Mouse (Mus musculus) kidney, adult 2 months (tissue): ENCODE data around the gene Ubxn10. TPM values are rescaled to one million over a fixed set of nuclear protein-coding genes. Genes with fewer than 3 reads are reported as not detected.

Experiments
- DNase-seq: peaks from one replicate; pipeline ENCODE4 v3.0.0; 2021
- H3K27ac ChIP-seq: fragments of 200-500 bp; 2 replicates; pipeline ENCODE4 v1.5.1; 2012; ENCODE audit warnings: low read depth, low read length, control low read depth, inconsistent platforms; ENCODE audit not compliant: insufficient read depth
- H3K27me3 ChIP-seq: fragments of 200-500 bp; replicated peaks from 2 replicates; pipeline ENCODE4 v1.6.1; 2012; ENCODE audit warnings: mild to moderate bottlenecking, moderate library complexity, low read length, inconsistent platforms; ENCODE audit not compliant: control insufficient read depth, insufficient read depth
- H3K36me3 ChIP-seq: fragments of 200-500 bp; 2 replicates; pipeline ENCODE4 v1.6.1; 2012; ENCODE audit warnings: mild to moderate bottlenecking, moderate library complexity, low read length, inconsistent platforms; ENCODE audit not compliant: control insufficient read depth, insufficient read depth
- H3K4me1 ChIP-seq: fragments of 200-500 bp; 2 replicates; pipeline ENCODE4 v1.6.1; 2011; ENCODE audit warnings: low read length; ENCODE audit not compliant: control insufficient read depth, insufficient read depth
- H3K4me3 ChIP-seq: fragments of 200-500 bp; 2 replicates; pipeline ENCODE4 v1.5.1; 2011; ENCODE audit warnings: mild to moderate bottlenecking, low read depth, low read length, control low read depth; ENCODE audit not compliant: insufficient read depth
- CTCF ChIP-seq: fragments of 200-500 bp; conservative IDR thresholded peaks from 2 replicates; pipeline ENCODE4 v1.5.1; 2011; ENCODE audit warnings: low read depth, mild to moderate bottlenecking, control low read depth, low read length, moderate library complexity, mixed read lengths; ENCODE audit not compliant: insufficient read depth, insufficient read length
- POLR2A ChIP-seq: fragments of 200-500 bp; IDR thresholded peaks from one replicate; pipeline ENCODE4 v1.6.1; 2011; ENCODE audit warnings: low read depth, low read length, control low read depth
- WGBS: fragments of 180-500 bp; shearing (Covaris S2); methylation state at CpG from one replicate; pipeline ENCODE4 v1.1.7; 2018; 5-methylcytosine and 5-hydroxymethylcytosine counted together
- polyA plus RNA-seq: library from polyadenylated mRNA; depleted of rRNA; stranded (reverse); fragments of >200 nt; gene quantifications from 2 replicates; pipeline ENCODE4 v1.2.3, GENCODE M21; 2012; rRNA removed

Ubxn10 gene
- polyA plus RNA-seq, 1 experiment: 5.6 TPM

DNA sequence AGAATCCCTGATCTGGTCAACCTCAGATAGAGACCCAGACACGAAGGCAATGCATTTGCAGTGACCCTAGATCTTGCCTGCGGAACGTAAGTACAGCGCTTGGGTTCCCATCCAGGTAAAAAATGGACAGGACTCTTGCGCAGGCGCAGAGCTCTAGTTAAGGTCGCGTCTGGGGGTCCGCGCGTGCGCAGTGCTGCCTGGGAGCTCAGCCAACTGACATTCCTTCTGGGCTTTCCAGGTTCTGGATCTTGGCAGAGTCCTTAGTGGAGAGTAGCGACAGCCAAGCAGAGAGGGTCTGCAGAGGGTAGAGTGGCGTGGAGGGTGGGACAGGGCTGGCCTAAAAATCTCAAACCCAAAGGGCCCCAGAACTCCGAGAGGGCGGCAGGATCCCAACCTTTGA lies 59.4 kb downstream of the Ubxn10 start:
- Histone ChIP-seq H3K27ac (no peak overlapping the region), H3K4me3 (no peak overlapping the region), H3K4me1 (no peaks in the 10 kb centered on the region), H3K27me3 (no peaks in the 10 kb centered on the region), H3K36me3 (no peaks in the 10 kb centered on the region)
- DNase-seq: no peak
- TF ChIP-seq POLR2A: no peak
- TF ChIP-seq CTCF: no peak
- 26% methylated on average over 16 of the region's 16 CpGs for WGBS

DNA sequence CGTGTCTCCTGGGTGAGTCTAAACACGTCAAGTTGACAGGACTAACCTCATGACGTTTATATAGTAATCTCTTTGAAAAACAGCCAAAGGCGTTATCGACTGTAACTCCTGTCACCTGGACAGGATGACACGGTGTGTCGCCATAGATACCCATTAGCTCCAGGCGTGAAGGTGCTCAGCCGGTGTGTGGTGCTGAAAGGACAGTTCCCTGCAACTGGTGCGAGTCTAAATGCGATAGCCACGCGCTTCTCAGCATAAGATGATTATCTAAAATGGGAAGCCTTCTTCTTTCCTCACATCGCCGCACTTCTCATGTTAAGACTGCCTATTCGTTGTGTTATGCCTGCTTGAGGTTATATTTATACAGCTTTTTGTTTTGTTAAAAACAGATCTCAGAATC lies 60.5 kb downstream of the Ubxn10 start:
- peak; percentile 28 for DNase-seq

DNA sequence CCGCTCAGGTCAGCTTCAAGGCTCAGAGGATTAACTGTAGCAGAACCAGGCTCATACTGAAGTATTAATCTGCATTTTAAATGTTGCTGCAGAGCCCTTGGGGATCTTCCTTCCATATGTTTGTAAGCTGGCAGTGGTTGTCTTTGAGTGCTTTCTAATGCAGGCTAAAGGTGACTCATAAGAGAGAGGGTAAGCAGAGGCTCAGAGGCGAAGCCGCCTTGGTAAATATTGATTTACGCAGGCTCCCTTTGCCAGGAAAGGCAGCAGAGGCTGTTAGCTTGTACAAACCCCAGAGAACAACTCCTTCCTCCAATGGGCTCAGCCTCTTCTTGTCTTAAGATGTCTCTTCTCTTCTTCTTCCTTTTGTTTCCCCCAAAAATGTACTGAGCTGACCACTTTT lies 64.8 kb downstream of the Ubxn10 start:
- H3K4me3 ChIP-seq: no peak overlapping the region
- no peaks in the 10 kb centered on the region for H3K27me3 ChIP-seq
- WGBS: 65% methylated on average over 4 of the region's 4 CpGs
- TF ChIP-seq CTCF (no peak), POLR2A (no peak)
- H3K36me3 ChIP-seq: no peaks in the 10 kb centered on the region
- no peak overlapping the region for H3K27ac ChIP-seq
- no peak for DNase-seq
- no peaks in the 10 kb centered on the region for H3K4me1 ChIP-seq

More for the DNA sequence above, 60.5 kb downstream of the Ubxn10 start:
- no peak overlapping the region for H3K27ac ChIP-seq
- H3K4me1 ChIP-seq: no peaks in the 10 kb centered on the region
- H3K36me3 ChIP-seq: no peaks in the 10 kb centered on the region
- no peaks in the 10 kb centered on the region for H3K27me3 ChIP-seq
- H3K4me3 ChIP-seq: no peak overlapping the region
- 13% methylated on average over 16 of the region's 16 CpGs for WGBS
- TF ChIP-seq POLR2A (no peak), CTCF (no peak)

DNA sequence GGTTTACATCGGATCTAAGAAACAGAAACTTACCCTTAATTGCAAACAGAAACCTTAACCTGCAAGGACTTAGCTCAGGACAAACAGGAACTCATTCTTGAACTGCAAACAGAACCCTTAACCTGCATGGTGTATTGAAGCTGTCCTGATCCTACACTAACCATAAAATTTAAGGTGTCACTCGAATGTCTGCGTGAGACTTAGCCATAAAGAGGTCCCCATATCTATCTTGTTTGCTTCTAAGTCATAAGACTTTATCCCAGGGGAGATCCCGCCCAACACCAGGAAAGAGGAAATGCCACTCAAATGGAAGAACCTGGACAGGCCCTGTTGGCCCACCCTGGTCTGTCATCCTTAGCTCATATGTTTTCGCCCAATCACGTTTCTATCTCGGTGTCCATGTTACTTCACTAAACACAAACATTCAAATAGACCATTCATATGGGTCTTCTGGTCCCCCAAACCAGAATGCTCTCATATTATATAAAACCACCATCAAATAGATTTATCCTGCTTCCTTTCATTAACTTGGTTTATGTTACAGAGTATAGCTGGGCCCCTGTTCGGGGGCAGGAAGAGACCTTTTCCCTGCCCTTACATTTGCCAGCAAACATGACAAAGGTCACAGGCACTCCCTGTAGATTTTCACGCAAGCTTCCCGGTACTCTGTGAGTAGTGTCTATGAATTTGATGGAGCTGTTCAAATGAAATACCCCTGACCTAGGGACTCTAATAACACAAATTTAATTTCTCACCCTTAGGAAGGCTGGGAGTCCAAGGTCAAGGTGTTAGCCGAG lies 66.7 kb downstream of the Ubxn10 start:
- no peak overlapping the region for H3K27ac ChIP-seq
- no peak overlapping the region for H3K4me3 ChIP-seq
- TF ChIP-seq CTCF: no peak
- no peak for TF ChIP-seq POLR2A
- no peak for DNase-seq
- no peaks in the 10 kb centered on the region for H3K36me3 ChIP-seq
- no peaks in the 10 kb centered on the region for H3K4me1 ChIP-seq
- WGBS: 55% methylated on average over 11 of the region's 11 CpGs
- H3K27me3 ChIP-seq: no peaks in the 10 kb centered on the region

DNA sequence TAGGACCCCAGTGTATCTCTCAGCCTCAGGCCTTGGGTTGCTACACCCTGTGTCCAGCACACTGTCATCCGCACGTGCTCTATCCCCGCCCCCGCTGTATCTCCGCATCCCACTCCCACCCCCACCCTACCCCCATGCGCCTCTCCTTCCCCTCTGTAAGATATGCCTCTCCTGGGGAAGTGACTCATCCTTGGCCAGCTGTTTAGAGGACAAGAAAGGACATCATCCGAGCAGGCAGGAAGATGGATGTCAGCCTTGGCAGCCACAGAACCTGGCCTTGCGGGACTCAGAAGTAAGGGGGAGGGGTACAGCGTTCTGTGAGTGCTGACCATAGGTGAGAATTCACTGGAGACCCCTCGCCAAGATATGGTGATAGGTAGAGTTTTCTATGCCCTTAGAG lies 70.4 kb downstream of the Ubxn10 start:
- no peaks in the 10 kb centered on the region for H3K36me3 ChIP-seq
- DNase-seq: no peak
- no peak for TF ChIP-seq POLR2A
- TF ChIP-seq CTCF: no peak
- no peak overlapping the region for H3K27ac ChIP-seq
- H3K27me3 ChIP-seq: no peaks in the 10 kb centered on the region
- WGBS: 54% methylated on average over 10 of the region's 10 CpGs
- H3K4me3 ChIP-seq: no peak overlapping the region
- no peaks in the 10 kb centered on the region for H3K4me1 ChIP-seq

DNA sequence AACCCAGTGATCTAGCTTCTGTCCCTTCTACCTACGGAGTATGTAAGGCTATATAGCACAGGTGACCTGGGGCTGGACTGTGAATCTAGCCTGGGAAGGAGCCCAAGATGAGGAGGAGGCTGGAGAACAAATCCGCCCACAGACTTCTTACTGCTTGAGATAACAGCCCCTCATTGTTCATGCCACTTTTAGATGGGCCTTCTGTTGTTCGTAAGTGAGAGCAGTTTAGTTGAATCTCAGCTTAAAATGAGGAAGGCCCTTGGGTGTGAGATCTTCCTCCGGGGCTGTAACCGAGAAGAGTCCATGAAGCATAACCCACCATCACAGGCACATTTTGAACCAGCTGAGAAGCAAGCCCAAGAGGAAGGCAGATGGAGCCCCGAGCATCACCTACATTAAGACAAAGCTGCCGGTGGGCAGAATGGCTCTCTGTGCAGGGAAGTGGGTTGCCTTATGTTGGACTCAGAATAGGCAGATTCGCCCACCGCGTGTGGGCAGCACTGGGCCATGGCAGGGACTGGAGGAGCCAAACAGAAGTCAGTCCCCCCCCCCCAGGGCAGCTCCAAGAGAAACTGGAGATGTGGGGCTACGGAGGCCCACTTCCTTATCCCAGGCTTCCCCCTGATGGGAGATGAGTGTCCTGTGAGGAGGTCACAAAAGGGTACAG lies 76.9 kb downstream of the Ubxn10 start:
- H3K4me1 ChIP-seq: no peaks in the 10 kb centered on the region
- H3K27me3 ChIP-seq: no peaks in the 10 kb centered on the region
- H3K27ac ChIP-seq: no peak overlapping the region
- no peaks in the 10 kb centered on the region for H3K36me3 ChIP-seq
- no peak overlapping the region for H3K4me3 ChIP-seq
- no peak for DNase-seq
- TF ChIP-seq CTCF (no peak), POLR2A (no peak)
- 76% methylated on average over 11 of the region's 11 CpGs for WGBS

Other genes with a start within 250 kb of the Ubxn10 start
- 0.08 TPM in 1 of 2 replicates, not detected in the other for gene Vwa5b1, start 101.3 kb downstream of the Ubxn10 start, polyA plus RNA-seq
- gene Pla2g2c, start 12.4 kb downstream of the Ubxn10 start, polyA plus RNA-seq: 0.87 and 1.2 TPM in 2 replicates
- gene Pla2g2f, start 20.5 kb upstream of the Ubxn10 start, polyA plus RNA-seq: 0.03 TPM in 1 of 2 replicates, not detected in the other
- gene Pla2g2d, start 38.6 kb upstream of the Ubxn10 start, polyA plus RNA-seq: 0.64 and 8.4 TPM in 2 replicates
- 63.0 and 66.1 TPM in 2 replicates for gene Pla2g5, start 126.3 kb upstream of the Ubxn10 start, polyA plus RNA-seq
- gene Gm13030, start 136.8 kb upstream of the Ubxn10 start, polyA plus RNA-seq: not detected in 2 replicates
- 0.11 TPM in 1 of 2 replicates, not detected in the other for gene Pla2g2e, start 140.8 kb upstream of the Ubxn10 start, polyA plus RNA-seq
- 8.3 and 8.4 TPM in 2 replicates for gene Otud3, start 176.8 kb upstream of the Ubxn10 start, polyA plus RNA-seq
- gene Rnf186, start 229.9 kb upstream of the Ubxn10 start, polyA plus RNA-seq: 126 and 171 TPM in 2 replicates
- gene Tmco4, start 235.7 kb upstream of the Ubxn10 start, polyA plus RNA-seq: 19.6 and 22.4 TPM in 2 replicates